Mouse (Mus musculus): ENCODE results near the gene Acacb.

Gene Acacb

GRCm38 (mm10) chr5:114146028-114146888, at the start of gene Acacb:
Gene Acacb (plus strand): TSS chr5:114146535.
- DNase-seq = no peak

GRCm38 (mm10) chr5:114099709-114100389, 46.5 kb upstream of the Acacb start:
- peak; percentile 93 to 96 for DNase-seq

GRCm38 (mm10) chr5:114100390-114101099, 45.8 kb upstream of the Acacb start:
- DNase-seq = peak in 1 of 2 experiments; percentile 10

GRCm38 (mm10) chr5:114101873-114102272, 44.5 kb upstream of the Acacb start:
- DNase-seq = no peak

GRCm38 (mm10) chr5:114102807-114103206, 43.5 kb upstream of the Acacb start:
- no peak for DNase-seq

GRCm38 (mm10) chr5:114106391-114106935, 39.9 kb upstream of the Acacb start:
- DNase-seq = no peak

GRCm38 (mm10) chr5:114113334-114113733, 33.0 kb upstream of the Acacb start:
- no peak for DNase-seq

GRCm38 (mm10) chr5:114115030-114115429, 31.3 kb upstream of the Acacb start:
- no peak for DNase-seq

GRCm38 (mm10) chr5:114116586-114116985, 29.7 kb upstream of the Acacb start:
- no peak for DNase-seq

GRCm38 (mm10) chr5:114119806-114120205, 26.5 kb upstream of the Acacb start:
- no peak for DNase-seq

- no peak for DNase-seq
These were observed 20.3 kb upstream of the Acacb start for GRCm38 (mm10) chr5:114126008-114126407.

GRCm38 (mm10) chr5:114126499-114127244, 19.7 kb upstream of the Acacb start:
- no peak for DNase-seq

- peak; percentile 81 to 89 for DNase-seq
These were observed 18.7 kb upstream of the Acacb start, which contains the start of gene Alkbh2 for GRCm38 (mm10) chr5:114127374-114128349. Gene Alkbh2 (minus strand): TSS chr5:114128218.

- no peak for DNase-seq
These were observed 16.7 kb upstream of the Acacb start for GRCm38 (mm10) chr5:114129550-114130210.

- peak; percentile 58 to 63 for DNase-seq
These were observed 16.1 kb upstream of the Acacb start, which contains the start of gene Ung for GRCm38 (mm10) chr5:114130211-114130605. Gene Ung (plus strand): TSS chr5:114130386.

GRCm38 (mm10) chr5:114130698-114131520, 15.4 kb upstream of the Acacb start:
- DNase-seq = peak; percentile 93 to 95

GRCm38 (mm10) chr5:114131521-114131840, 14.9 kb upstream of the Acacb start:
- DNase-seq = no peak

GRCm38 (mm10) chr5:114132841-114133240, 13.5 kb upstream of the Acacb start:
- DNase-seq = no peak

GRCm38 (mm10) chr5:114134091-114134534, 12.2 kb upstream of the Acacb start:
- DNase-seq = peak; percentile 75 to 79

All from lung, postnatal 4 days (tissue).